Mouse (Mus musculus): ENCODE measurements around the gene Slc27a2. TPM values are rescaled to one million over a fixed set of nuclear protein-coding genes. Genes with fewer than 3 reads are reported as not detected.
"Not testable (repeated sequence)": the region's sequence is repeated elsewhere in the genome, so short reads cannot be mapped to it uniquely, and the experiment has no call there.

Slc27a2 gene
- total RNA-seq, 2 experiments from 2014 or later, result 10.7 to 11.6 TPM

DNA sequence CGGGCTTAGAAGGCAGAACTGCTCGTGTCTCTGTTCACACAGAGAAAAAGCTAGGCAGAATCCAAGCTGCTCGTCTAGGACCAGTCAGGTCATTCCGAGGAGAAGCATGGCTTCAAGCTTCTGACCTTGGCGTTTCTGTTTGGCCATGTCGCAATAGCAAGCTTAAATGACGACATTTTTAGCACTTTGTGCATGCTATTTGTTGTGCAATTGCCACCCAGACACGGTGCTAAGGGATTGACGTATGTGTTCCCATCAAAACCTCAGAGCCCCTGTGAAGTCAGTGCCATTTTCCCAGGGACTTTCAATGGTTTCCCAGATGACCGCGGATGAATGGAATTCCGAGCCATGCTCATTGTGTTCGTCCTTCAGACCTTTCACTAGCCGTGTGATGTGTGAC lies 48.3 kb downstream of the Slc27a2 start:
- DNase-seq (ENCODE audit: extremely low spot score in 1 of 2, low spot score in 1 of 2), result no peak

DNA sequence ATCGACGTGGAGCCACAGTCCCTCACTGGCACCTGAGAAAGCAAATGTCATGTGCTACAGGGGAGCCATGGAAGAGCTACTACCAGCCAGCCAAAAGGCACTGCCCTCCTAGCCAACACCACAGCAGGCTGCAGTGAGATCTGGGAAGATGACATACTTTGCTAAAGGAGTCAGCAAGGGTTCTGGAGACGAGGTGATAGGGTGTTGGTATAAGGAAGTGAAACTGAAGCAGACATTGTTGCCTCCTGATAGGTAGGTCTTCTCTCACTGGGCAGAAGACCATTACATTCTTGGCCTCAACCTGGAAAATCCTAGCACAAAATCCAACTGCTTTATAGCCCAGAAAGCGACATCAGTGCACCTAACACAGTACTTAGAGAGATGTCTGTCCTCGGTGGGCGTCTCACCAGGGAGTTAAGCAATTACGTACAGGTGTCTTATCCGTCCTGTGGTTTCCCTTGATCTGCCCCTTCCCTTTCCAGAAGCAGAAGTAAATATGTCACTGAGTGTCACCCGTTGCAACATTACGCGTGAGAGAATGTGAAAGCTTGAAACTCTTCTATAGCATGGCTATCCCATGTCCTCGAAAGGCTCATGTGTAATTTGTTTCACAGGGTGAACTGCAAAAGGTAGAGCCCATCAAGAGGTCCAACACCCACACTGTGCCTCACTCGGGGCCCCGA lies 49.9 kb downstream of the Slc27a2 start:
- DNase-seq (ENCODE audit: extremely low spot score in 1 of 2, low spot score in 1 of 2), result no peak

DNA sequence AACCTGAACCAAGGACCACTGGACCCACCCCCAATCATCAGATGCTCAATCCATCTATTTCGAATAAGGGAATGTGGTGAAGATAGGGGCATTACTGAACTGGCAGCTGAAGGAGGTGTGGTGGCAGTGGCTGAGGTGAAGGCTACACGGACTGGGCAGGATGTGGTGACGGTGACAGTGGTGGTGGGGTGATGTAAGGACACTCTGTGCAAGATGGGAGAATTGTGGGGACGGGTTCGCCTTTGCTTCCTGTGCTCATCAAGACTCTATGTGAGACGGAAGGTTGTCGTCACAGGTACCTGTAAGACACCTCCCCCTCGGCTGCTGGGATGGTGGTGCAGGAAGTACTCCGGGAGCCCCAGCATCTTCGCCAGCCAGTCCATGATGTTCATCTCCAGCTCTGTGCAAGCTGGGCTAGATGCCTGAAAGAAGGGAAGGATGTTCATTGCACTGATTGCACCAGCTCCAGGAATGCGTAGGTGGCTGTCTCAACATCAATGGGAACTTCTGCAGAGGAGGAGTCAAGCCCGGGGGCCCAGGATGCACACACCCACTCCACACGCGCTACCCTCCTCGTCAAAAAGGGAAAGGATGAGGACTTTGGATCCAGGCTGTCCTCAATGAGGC lies 54.0 kb downstream of the Slc27a2 start:
- DNase-seq (ENCODE audit: extremely low spot score in 1 of 2, low spot score in 1 of 2), result no peak

DNA sequence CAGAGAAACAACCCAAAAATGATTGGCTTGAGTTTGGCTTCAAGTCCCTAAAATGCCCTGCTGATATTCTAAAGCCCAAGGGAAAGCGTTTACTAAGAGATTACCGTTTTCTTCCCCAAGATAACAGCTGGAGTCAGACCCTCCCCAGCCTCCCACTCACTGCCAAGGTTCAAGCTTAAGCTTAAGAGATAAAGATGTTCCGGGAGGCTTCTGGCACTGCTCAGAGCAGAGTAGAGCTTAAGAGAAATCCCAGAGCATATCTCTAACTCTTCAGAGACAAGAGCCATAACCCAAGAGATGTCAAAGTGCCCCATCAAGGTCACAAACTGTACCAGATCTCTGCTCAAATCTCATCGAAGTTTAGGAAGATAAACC lies 54.5 kb downstream of the Slc27a2 start:
- DNase-seq (ENCODE audit: extremely low spot score in 1 of 2, low spot score in 1 of 2), result no peak

DNA sequence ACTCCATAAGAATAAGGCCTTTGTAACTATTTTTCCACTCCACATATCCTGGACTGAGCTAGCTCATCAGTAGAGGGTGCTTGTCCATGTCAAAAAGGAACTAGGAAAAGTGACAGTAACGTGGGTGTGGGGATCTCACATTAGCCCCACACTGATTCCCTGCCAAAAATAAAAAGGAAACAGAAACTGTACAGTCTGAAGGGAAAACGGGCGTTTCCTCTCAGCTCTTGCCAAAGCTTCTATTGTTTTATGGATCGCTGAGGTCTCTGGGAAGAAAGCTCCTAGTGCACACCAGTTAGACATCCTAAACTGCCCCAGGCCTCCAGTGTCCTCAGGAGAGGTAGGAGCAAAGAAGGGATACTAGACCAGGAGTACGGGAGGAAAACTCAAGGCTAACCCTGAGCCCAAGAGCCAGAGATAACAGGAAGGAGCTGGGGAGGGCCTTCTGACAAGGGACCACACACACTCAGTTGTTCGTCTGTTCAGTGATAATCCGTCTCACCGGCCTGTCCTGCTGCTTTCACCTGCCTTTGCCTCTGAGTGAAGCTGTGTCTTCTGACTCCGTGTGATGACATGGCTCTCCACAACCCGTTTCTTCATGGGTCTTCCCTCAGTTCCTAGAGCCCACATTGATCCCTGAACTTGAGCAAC lies 55.5 kb downstream of the Slc27a2 start:
- no peak for DNase-seq (ENCODE audit: extremely low spot score in 1 of 2, low spot score in 1 of 2)

DNA sequence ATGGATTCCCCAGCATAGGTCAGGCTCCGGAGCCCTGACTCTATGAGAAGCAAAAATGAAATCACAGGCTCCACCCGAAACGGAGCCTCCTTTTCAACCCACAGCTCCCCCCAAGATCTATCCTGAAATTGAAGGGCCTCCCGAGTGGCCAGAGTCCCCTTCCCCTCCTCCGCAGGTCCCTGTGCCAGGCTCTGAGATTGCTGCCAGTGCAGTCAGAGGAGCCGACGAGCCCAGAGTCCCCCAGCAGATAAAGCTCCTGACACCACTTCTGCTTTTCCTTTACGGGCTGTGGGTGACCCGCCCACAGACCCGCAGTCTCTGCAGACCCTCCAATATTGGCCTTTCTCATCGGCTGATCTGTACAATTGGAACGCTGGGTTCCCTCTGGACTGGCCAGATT lies 57.4 kb downstream of the Slc27a2 start:
- not testable (repeated sequence) for DNase-seq (ENCODE audit: extremely low spot score in 1 of 2, low spot score in 1 of 2)

DNA sequence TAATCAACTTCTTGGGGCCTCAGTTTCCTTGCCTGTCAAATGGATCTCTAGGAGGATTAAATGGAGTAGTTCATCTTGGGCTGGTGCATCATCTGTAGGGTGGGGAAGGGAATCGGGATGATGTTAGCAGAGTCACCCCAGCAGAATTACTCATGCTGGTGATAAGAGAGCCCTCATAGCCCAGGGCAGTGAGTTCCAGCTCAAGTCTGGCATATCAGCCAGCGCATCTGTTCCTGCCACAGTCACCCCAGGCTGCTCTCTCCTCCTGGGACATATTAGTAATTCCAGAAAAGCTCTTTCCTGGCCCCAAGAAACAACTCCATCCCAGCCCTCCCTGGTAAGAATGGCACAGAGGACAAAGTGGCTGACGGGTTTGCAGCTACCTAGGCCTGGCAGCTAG lies 63.1 kb downstream of the Slc27a2 start:
- DNase-seq (ENCODE audit: extremely low spot score in 1 of 2, low spot score in 1 of 2), result no peak

DNA sequence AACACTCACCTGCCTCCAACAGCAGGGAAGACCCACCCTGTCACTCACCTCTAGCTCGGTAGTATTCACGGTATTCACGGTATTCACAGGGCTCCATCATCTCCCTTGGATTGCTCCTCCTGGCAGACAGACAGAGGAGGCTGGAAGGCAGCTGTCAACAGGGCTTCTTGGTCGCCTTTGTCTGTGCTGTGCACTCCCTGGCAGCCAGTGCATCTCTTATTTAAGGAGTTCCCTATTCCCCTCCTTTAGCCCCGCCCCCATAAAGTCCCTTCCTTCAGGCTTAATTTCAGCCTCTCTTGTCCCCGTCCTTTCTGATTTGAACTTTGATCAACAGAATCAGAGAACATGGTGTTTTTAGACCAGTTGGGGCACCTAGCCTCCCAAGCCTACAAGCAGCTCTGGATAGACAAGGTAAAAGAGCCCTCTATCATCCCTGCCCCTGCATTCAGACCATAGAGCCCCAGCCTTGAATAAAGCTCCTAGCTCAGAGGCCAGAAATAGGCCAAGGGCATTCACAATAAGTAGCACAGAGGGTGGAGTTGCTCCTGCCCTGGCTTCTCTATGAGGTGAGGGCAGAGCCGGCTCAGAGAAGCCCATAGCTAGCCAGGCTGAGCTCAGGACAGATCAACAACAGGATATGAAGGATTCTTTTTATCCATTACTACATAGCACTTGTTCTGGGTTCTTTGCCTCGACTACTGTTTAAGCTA lies 66.4 kb downstream of the Slc27a2 start:
- no peak for DNase-seq (ENCODE audit: extremely low spot score in 1 of 2, low spot score in 1 of 2)

DNA sequence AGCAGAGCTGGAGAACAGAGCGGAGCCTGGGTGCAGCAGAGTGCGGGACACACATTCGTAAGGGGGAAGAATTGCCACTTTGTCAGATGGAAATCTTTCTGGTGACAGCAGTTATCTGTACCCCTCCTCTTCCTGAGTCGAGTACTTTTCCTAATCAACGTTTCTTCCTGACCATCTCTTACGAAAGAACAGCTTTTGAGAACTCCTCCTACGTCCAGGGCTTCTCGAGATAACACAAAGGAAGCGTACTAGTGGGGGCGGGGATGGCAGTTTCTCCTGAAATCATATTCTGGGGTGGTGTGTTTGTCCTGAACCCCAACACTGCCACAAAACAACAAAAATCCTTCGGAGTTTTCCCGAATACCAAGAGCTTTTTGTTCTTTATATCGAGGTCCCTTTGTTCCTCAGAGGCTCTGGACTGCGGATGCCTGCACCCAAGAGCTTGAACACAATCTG lies 67.1 kb downstream of the Slc27a2 start, which contains the start of gene Hdc:
TSS of gene Hdc (minus strand) at position 51 of the 456 bp plus-strand sequence.
- no peak for DNase-seq (ENCODE audit: extremely low spot score in 1 of 2, low spot score in 1 of 2)

DNA sequence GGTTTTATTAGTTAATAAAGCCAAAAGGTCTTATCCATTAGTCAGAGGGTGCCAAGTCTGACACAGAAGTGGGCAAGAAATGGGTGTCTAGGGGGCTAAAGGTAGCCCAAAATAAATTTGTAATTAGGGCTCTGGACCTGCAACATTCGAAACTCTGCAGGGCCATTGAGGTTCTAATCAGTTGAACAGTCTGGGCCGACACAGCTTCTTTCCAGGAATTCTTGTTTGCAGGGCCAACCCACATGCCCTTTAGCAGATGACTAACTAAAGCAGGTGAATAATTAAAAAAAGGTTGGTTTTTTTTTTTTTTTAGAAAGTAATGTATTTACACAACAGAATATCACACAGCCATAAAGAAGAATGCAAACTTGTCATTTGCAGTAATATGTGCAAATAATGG lies 70.2 kb downstream of the Slc27a2 start:
- no peak for DNase-seq (ENCODE audit: extremely low spot score in 1 of 2, low spot score in 1 of 2)

DNA sequence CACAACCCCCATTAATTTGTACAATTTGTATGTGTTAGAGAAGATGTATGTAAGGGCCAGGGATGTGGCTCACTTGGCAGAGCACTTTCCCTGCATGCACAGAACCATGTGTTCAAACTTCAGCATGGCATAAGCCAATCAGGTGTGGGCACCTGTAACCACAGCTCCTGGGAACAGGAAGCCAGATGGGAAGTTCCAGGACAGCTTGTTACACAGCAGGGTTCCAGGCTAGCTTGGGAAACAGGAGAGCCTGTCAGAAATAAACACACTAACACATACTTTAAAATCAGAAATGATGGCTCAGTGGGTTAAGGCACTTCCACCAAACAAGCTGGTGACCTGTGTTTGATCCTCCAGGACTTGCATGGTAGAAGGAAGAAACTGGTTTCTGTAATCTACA lies 70.9 kb downstream of the Slc27a2 start:
- no peak for DNase-seq (ENCODE audit: extremely low spot score in 1 of 2, low spot score in 1 of 2)

DNA sequence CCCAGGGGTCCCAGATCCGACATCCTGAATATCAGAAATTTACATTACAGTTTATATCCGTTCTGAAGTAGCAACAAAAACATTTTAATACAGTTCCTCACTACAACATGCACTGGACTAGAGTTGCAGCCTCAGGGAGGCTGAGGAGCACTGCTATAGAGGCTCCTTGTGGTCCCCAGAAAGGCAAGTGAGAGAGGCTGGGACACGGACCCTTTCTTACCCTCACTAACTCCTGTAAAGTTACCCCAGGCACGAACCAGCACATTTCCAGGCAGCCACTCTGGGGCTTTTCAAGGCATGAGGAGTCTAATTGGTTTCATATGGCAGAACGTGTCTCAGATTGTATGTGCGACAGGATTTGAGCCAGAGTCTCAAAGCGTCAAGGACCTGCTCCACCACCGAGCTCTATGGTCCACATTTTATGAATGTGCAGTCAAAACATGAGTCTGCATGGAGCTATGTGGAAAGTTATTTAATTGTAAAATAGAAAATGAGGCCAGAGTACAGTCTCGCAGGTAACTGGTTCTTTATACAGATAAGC lies 76.3 kb downstream of the Slc27a2 start:
- no peak for DNase-seq (ENCODE audit: extremely low spot score in 1 of 2, low spot score in 1 of 2)

DNA sequence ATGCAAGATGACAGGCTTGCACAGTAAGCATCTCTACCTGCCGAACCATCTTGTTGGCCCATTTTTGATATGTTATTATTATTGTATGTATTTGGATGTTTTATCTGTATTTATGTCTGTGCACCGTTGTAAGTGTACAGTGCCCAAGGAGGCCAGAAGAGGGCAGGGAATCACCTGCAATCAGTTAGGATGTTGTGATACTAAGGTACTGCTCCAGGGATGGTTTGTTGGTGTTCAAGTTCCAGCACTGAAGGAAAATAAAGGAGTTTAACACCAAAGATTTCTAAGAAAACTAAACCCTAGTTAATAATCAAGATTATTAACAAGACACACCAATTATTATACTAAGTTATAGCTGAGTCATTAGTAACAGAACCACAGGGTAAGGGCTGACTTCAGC lies 81.0 kb downstream of the Slc27a2 start:
- no peak for DNase-seq (ENCODE audit: extremely low spot score in 1 of 2, low spot score in 1 of 2)

DNA sequence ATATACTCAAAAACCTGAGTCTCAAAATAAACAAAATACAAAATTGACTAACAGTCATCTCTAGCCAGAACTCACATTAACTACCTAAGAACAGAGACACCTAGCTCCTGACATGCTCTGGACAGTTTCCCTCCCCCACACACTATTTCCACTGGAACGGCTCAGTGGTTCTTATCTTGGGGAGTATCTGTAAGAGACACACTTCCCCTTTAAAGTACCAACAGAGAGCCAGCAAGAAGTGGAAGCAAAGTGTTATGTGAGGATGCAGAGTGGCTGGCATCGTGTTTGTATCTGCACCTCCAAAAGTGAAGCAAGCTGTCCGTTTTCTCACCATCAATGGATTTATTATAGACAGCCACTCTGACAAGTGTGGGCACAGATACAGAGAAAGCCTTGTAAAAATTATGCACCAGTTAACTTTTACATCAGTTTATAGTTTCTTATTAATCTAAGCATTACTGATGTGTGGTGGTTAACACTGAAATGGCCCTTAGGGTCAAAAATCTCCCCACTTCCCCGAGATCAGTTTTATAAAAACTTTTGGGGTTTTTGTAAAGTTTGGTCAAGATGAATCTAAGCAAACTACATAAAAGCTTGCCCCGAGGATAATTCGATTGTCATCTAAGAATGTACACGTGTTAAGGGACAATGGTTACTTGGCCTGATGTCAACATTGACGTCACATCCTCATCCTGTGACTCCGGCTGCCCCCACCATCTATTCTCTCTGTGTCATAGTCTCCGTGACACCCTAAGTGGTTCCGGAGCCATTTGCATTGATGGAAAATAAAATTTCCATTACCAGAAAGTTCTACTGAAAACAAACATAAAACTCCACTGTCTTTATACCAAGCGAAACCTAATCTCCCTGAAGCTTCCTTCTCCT lies 84.0 kb downstream of the Slc27a2 start:
- no peak for DNase-seq (ENCODE audit: extremely low spot score in 1 of 2, low spot score in 1 of 2)

Other genes starting within 250 kb of the Slc27a2 start
- not detected for gene Atp8b4, start 51.7 kb upstream of the Slc27a2 start, total RNA-seq (2021)
- 1 to 10 TPM in 1 of 2 experiments, under 1 TPM in 1; 0.84 to 1.4 TPM for gene Hdc, start 66.9 kb downstream of the Slc27a2 start, total RNA-seq (2021)
- gene Gabpb1, start 123.9 kb downstream of the Slc27a2 start, total RNA-seq (2021), result 10 to 100 TPM; 18.2 to 20.2 TPM
- 10 to 100 TPM; 50.2 to 50.7 TPM for gene Usp8, start 154.9 kb downstream of the Slc27a2 start, total RNA-seq (2021)
- 1 to 10 TPM; 1.9 to 2.9 TPM for gene Usp50, start 231.1 kb downstream of the Slc27a2 start, total RNA-seq (2021)